Comparison of ENCODE assay signal across 8 mouse cellular contexts in genomic region chr9:44500638-44501175, GRCm38 (mm10). TPM values are rescaled to one million over a fixed set of nuclear protein-coding genes. Genes with fewer than 3 reads are reported as not detected.
DNase-seq lines count a peak whose midpoint lies in the region; ATAC-seq and TF ChIP-seq lines count a peak whose summit lies in the region.

No protein-coding gene starts in this region.

- peaks cover 77% of the 10 kb centered on the region for H3K4me1 ChIP-seq in heart, embryonic 13.5 days
- peaks cover 74% of the 10 kb centered on the region for H3K4me1 ChIP-seq in limb, embryonic 10.5 days

- intact Hi-C loops in left cerebral cortex, adult 2 months (cut with DNase I): loop anchor here (1.0 to 5.0 kb wide), 2 partner anchors 20 to 152 kb away; no protein-coding TSS in a partner anchor
- intact Hi-C loops in gastrocnemius, postnatal 14 days (cut with DNase I; ENCODE audit: low total_unique reads): loop anchor here (2.0 kb wide), 2 partner anchors 18 to 48 kb away; partner anchors contain the start of gene Bcl9l

- no peaks in the 10 kb centered on the region for H3K27me3 ChIP-seq in heart, embryonic 13.5 days (replicated peaks)
- H3K27me3 ChIP-seq in limb, embryonic 10.5 days (ENCODE audit: low read depth, poor library complexity, severe bottlenecking): no peaks in the 10 kb centered on the region

- H3K4me2 ChIP-seq in heart, embryonic 13.5 days: peak overlapping the region; percentile 79

- no peak for ATAC-seq in heart, embryonic 13.5 days (ENCODE audit: extremely low read depth, insufficient number of reproducible peaks, low FRiP score, low TSS enrichment)

- peaks cover 55% of the 10 kb centered on the region for H3K36me3 ChIP-seq in heart, embryonic 13.5 days
- H3K36me3 ChIP-seq in limb, embryonic 10.5 days: peaks cover 50% of the 10 kb centered on the region

- peak overlapping the region; percentile 85 for H3K9ac ChIP-seq in heart, embryonic 13.5 days

- H3K27ac ChIP-seq in heart, embryonic 13.5 days (replicated peaks): peak overlapping the region; percentile 100
- peak overlapping the region; percentile 92 for H3K27ac ChIP-seq in limb, embryonic 10.5 days
- no peak overlapping the region for H3K27ac ChIP-seq in left cerebral cortex, adult 2 months

- DNase-seq in thymus, postnatal 4 days: peak; percentile 10
- no peak for DNase-seq in thymus, postnatal 0 days (ENCODE audit: low spot score)
- no peak for DNase-seq in limb, embryonic 10.5 days (ENCODE audit: low spot score)
- peak; percentile 53 for DNase-seq in testis, postnatal 10 days (ENCODE audit: low spot score)
- no peak for DNase-seq in layer of hippocampus, postnatal 36 days
- DNase-seq in left cerebral cortex, adult 2 months (ENCODE audit: extremely low spot score in 1 of 2, low spot score in 2 of 2): no peak
- DNase-seq in gastrocnemius, postnatal 14 days: no peak

- 35% methylated on average over 8 of the region's 8 CpGs for WGBS in heart, embryonic 13.5 days
- 35% methylated on average over 8 of the region's 8 CpGs for WGBS in limb, embryonic 10.5 days

- TF ChIP-seq CTCF in left cerebral cortex, adult 2 months (IDR thresholded peaks at IDR 0.05): no peak

- peak overlapping the region; percentile 58 for H3K4me3 ChIP-seq in heart, embryonic 13.5 days
- peak overlapping the region; percentile 59 for H3K4me3 ChIP-seq in limb, embryonic 10.5 days
- no peak overlapping the region for H3K4me3 ChIP-seq in left cerebral cortex, adult 2 months

- no peaks in the 10 kb centered on the region for H3K9me3 ChIP-seq in heart, embryonic 13.5 days
- H3K9me3 ChIP-seq in limb, embryonic 10.5 days (replicated peaks): no peaks in the 10 kb centered on the region

RNA-seq across cellular contexts. Expression of gene Bcl9l, which starts 18.1 kb away (rescaled TPM):
- polyA plus RNA-seq in thymus, postnatal 0 days (2015; fragmentation: Nextera tagmentation; extraction: Ambion mirVana): 3.2 and 4.4 TPM in 2 replicates
- 7.3 and 9.4 TPM in 2 replicates for polyA plus RNA-seq in heart, embryonic 13.5 days (2015; fragmentation: Nextera tagmentation; extraction: Ambion mirVana)
- polyA plus RNA-seq in limb, embryonic 10.5 days (2016; fragmentation: Nextera tagmentation; extraction: Ambion mirVana): 9.0 and 12.1 TPM in 2 replicates
- total RNA-seq in layer of hippocampus, postnatal 36 days (2021): 10 to 100 TPM; 70.9 to 75.7 TPM
- total RNA-seq in left cerebral cortex, adult 2 months (2021): 10 to 100 TPM; 58.6 to 63.4 TPM
- total RNA-seq in gastrocnemius, postnatal 14 days (2021): 10 to 100 TPM; 38.9 to 44.2 TPM

RNA-seq across cellular contexts. Expression of gene Upk2, which starts 45.9 kb away (rescaled TPM):
- polyA plus RNA-seq in thymus, postnatal 0 days (2015; fragmentation: Nextera tagmentation; extraction: Ambion mirVana): 0.69 and 1.5 TPM in 2 replicates
- not detected in 2 replicates for polyA plus RNA-seq in heart, embryonic 13.5 days (2015; fragmentation: Nextera tagmentation; extraction: Ambion mirVana)
- polyA plus RNA-seq in limb, embryonic 10.5 days (2016; fragmentation: Nextera tagmentation; extraction: Ambion mirVana): 0.36 TPM in 1 of 2 replicates, not detected in the other
- total RNA-seq in layer of hippocampus, postnatal 36 days (2021): not detected
- not detected for total RNA-seq in left cerebral cortex, adult 2 months (2021)
- total RNA-seq in gastrocnemius, postnatal 14 days (2021): under 1 TPM; 0.35 to 0.78 TPM

RNA-seq across cellular contexts. Expression of gene Foxr1, which starts 59.8 kb away (rescaled TPM):
- not detected in 2 replicates for polyA plus RNA-seq in thymus, postnatal 0 days (2015; fragmentation: Nextera tagmentation; extraction: Ambion mirVana)
- not detected in 2 replicates for polyA plus RNA-seq in heart, embryonic 13.5 days (2015; fragmentation: Nextera tagmentation; extraction: Ambion mirVana)
- polyA plus RNA-seq in limb, embryonic 10.5 days (2016; fragmentation: Nextera tagmentation; extraction: Ambion mirVana): not detected in 2 replicates
- not detected for total RNA-seq in layer of hippocampus, postnatal 36 days (2021)
- not detected for total RNA-seq in left cerebral cortex, adult 2 months (2021)
- total RNA-seq in gastrocnemius, postnatal 14 days (2021): not detected

Comparison
In these comparisons a context has a peak if more than half of its experiments do, and no peak if none do; other contexts are left out.
1. DNase-seq: peak in thymus, postnatal 4 days (single experiment) and testis, postnatal 10 days (single experiment); none in thymus, postnatal 0 days (single experiment), limb, embryonic 10.5 days (single experiment), layer of hippocampus, postnatal 36 days (0 of 2), left cerebral cortex, adult 2 months (0 of 2) and gastrocnemius, postnatal 14 days (single experiment).